Mouse (Mus musculus): ENCODE results near the gene Bsx. TPM values are rescaled to one million over a fixed set of nuclear protein-coding genes. Genes with fewer than 3 reads are reported as not detected.

Gene Bsx
- polyA plus RNA-seq (2012; rRNA removed), result 0.05 and 0.06 TPM in 2 replicates
- polyA plus RNA-seq (2014; fragmentation: Nextera tagmentation; extraction: Ambion mirVana), result not detected in 2 replicates

- Histone ChIP-seq H3K27me3 (ENCODE audit: control insufficient read depth, insufficient read depth, low read length) (peaks cover 96% of the 10 kb centered on the region), H3K36me3 (ENCODE audit: control insufficient read depth, insufficient read depth, low read length) (no peaks in the 10 kb centered on the region), H3K4me3 (replicated peaks; ENCODE audit: low read length) (peak within 1 kb of the TSS; percentile 13; the same call in 1 of the 2 replicates), H3K9ac (ENCODE audit: low read depth, low read length, severe bottlenecking) (no peak within 1 kb of the TSS), H3K4me1 (ENCODE audit: control insufficient read depth, insufficient read depth, low read length) (no peaks in the 10 kb centered on the region), H3K27ac (replicated peaks; ENCODE audit: low read depth, low read length) (no peak within 1 kb of the TSS), H3K4me2 (replicated peaks; ENCODE audit: low read depth, low read length, severe bottlenecking) (peak within 1 kb of the TSS; percentile 41), H3K9me3 (ENCODE audit: control insufficient read depth, low read length) (no peaks in the 10 kb centered on the region)
- WGBS, result 6% methylated on average over 27 of the region's 32 CpGs
- ATAC-seq (ENCODE audit: low FRiP score, low read depth), result peak; percentile 87
- DNase-seq (ENCODE audit: low spot score), result peak; percentile 86
- TF ChIP-seq POLR2A (IDR thresholded peaks at IDR 0.05; ENCODE audit: borderline replicate concordance, extremely low read depth, insufficient read depth, insufficient read length), result no peak
Measured at GRCm38 (mm10) chr9:40873556-40874470, at the start of gene Bsx. Bsx (plus strand) TSS chr9:40874127.

DNA sequence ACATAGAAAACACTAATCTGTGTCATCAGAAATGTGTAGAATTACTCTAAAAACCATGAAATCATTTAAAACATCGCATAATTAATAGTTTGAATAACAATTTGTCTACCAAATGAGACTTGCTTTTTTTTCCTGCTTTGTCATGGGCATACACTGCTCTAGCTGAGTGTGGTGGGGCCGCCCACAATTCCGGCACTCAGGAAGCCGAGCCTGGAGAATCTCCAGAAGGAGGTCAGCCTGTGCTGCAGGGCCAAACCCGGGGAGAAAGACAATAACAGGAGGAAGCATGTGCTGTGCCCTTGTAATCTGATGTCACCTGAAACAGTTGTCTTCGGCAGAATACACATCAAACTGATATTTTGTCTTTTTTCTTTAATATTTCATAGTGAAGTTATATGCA, 48.3 kb upstream of the Bsx start:
- H3K4me1 ChIP-seq (ENCODE audit: control insufficient read depth, insufficient read depth, low read length), result no peaks in the 10 kb centered on the region
- no peak overlapping the region for H3K27ac ChIP-seq (replicated peaks; ENCODE audit: low read depth, low read length)
- no peaks in the 10 kb centered on the region for H3K27me3 ChIP-seq (ENCODE audit: control insufficient read depth, insufficient read depth, low read length)
- no peak overlapping the region for H3K4me3 ChIP-seq (replicated peaks; ENCODE audit: low read length)
- H3K36me3 ChIP-seq (ENCODE audit: control insufficient read depth, insufficient read depth, low read length), result no peaks in the 10 kb centered on the region
- ATAC-seq (ENCODE audit: low FRiP score, low read depth) (no peak), DNase-seq (ENCODE audit: low spot score) (no peak)
- no peak overlapping the region for H3K4me2 ChIP-seq (replicated peaks; ENCODE audit: low read depth, low read length, severe bottlenecking)
- no peaks in the 10 kb centered on the region for H3K9me3 ChIP-seq (ENCODE audit: control insufficient read depth, low read length)
- WGBS, result 45% methylated on average over 6 of the region's 6 CpGs
- H3K9ac ChIP-seq (ENCODE audit: low read depth, low read length, severe bottlenecking), result no peak overlapping the region
- TF ChIP-seq POLR2A (IDR thresholded peaks at IDR 0.05; ENCODE audit: borderline replicate concordance, extremely low read depth, insufficient read depth, insufficient read length), result no peak

- Histone ChIP-seq H3K4me1 (ENCODE audit: control insufficient read depth, insufficient read depth, low read length) (no peaks in the 10 kb centered on the region), H3K9me3 (ENCODE audit: control insufficient read depth, low read length) (no peaks in the 10 kb centered on the region), H3K4me2 (replicated peaks; ENCODE audit: low read depth, low read length, severe bottlenecking) (no peak overlapping the region), H3K9ac (ENCODE audit: low read depth, low read length, severe bottlenecking) (no peak overlapping the region), H3K27ac (replicated peaks; ENCODE audit: low read depth, low read length) (no peak overlapping the region), H3K27me3 (ENCODE audit: control insufficient read depth, insufficient read depth, low read length) (no peaks in the 10 kb centered on the region), H3K4me3 (replicated peaks; ENCODE audit: low read length) (no peak overlapping the region), H3K36me3 (ENCODE audit: control insufficient read depth, insufficient read depth, low read length) (no peaks in the 10 kb centered on the region)
- DNase-seq (ENCODE audit: low spot score), result no peak
- no peak for TF ChIP-seq POLR2A (IDR thresholded peaks at IDR 0.05; ENCODE audit: borderline replicate concordance, extremely low read depth, insufficient read depth, insufficient read length)
- WGBS, result 53% methylated on average over 4 of the region's 4 CpGs
- no peak for ATAC-seq (ENCODE audit: low FRiP score, low read depth)
Measured at GRCm38 (mm10) chr9:40827366-40827765, 46.6 kb upstream of the Bsx start.

GRCm38 (mm10) chr9:40834569-40834968, 39.4 kb upstream of the Bsx start:
- H3K9me3 ChIP-seq (ENCODE audit: control insufficient read depth, low read length), result no peaks in the 10 kb centered on the region
- no peak overlapping the region for H3K9ac ChIP-seq (ENCODE audit: low read depth, low read length, severe bottlenecking)
- no peak overlapping the region for H3K27ac ChIP-seq (replicated peaks; ENCODE audit: low read depth, low read length)
- no peaks in the 10 kb centered on the region for H3K27me3 ChIP-seq (ENCODE audit: control insufficient read depth, insufficient read depth, low read length)
- no peaks in the 10 kb centered on the region for H3K36me3 ChIP-seq (ENCODE audit: control insufficient read depth, insufficient read depth, low read length)
- no peak overlapping the region for H3K4me3 ChIP-seq (replicated peaks; ENCODE audit: low read length)
- H3K4me1 ChIP-seq (ENCODE audit: control insufficient read depth, insufficient read depth, low read length), result no peaks in the 10 kb centered on the region
- DNase-seq (ENCODE audit: low spot score), result peak; percentile 83
- no peak for TF ChIP-seq POLR2A (IDR thresholded peaks at IDR 0.05; ENCODE audit: borderline replicate concordance, extremely low read depth, insufficient read depth, insufficient read length)
- no peak overlapping the region for H3K4me2 ChIP-seq (replicated peaks; ENCODE audit: low read depth, low read length, severe bottlenecking)
- WGBS, result 8% methylated on average over 12 of the region's 12 CpGs
- no peak for ATAC-seq (ENCODE audit: low FRiP score, low read depth)

- TF ChIP-seq POLR2A (IDR thresholded peaks at IDR 0.05; ENCODE audit: borderline replicate concordance, extremely low read depth, insufficient read depth, insufficient read length), result no peak
- no peaks in the 10 kb centered on the region for H3K27me3 ChIP-seq (ENCODE audit: control insufficient read depth, insufficient read depth, low read length)
- WGBS, result 88% methylated on average over 3 of the region's 3 CpGs
- H3K4me2 ChIP-seq (replicated peaks; ENCODE audit: low read depth, low read length, severe bottlenecking), result no peak overlapping the region
- DNase-seq (ENCODE audit: low spot score), result no peak
- H3K27ac ChIP-seq (replicated peaks; ENCODE audit: low read depth, low read length), result no peak overlapping the region
- H3K9ac ChIP-seq (ENCODE audit: low read depth, low read length, severe bottlenecking), result no peak overlapping the region
- no peak overlapping the region for H3K4me3 ChIP-seq (replicated peaks; ENCODE audit: low read length)
- no peak for ATAC-seq (ENCODE audit: low FRiP score, low read depth)
- H3K36me3 ChIP-seq (ENCODE audit: control insufficient read depth, insufficient read depth, low read length), result no peaks in the 10 kb centered on the region
- no peaks in the 10 kb centered on the region for H3K4me1 ChIP-seq (ENCODE audit: control insufficient read depth, insufficient read depth, low read length)
- no peaks in the 10 kb centered on the region for H3K9me3 ChIP-seq (ENCODE audit: control insufficient read depth, low read length)
Measured at GRCm38 (mm10) chr9:40836681-40837080, 37.2 kb upstream of the Bsx start.
